Mouse (Mus musculus) kidney, postnatal 0 days (tissue): ENCODE measurements around the gene Tmem208. TPM values are rescaled to one million over a fixed set of nuclear protein-coding genes. Genes with fewer than 3 reads are reported as not detected.

Source experiments
- ATAC-seq: fragments of 200-750 bp; cut with Nextera tagmentation; replicated peaks from 2 replicates; pipeline ENCODE4 v1.8.0; 2017; ENCODE audit warnings: low read depth, moderate number of reproducible peaks, moderate TSS enrichment, moderate library complexity; ENCODE audit not compliant: low FRiP score
- DNase-seq: peaks from one replicate; pipeline ENCODE4 v3.0.0-alpha.2; 2016; ENCODE audit warnings: low spot score
- H3K27ac ChIP-seq: fragments of 300-500 bp; sonication (generic); 2 replicates; pipeline ENCODE4 v1.5.1; 2014; ENCODE audit warnings: mild to moderate bottlenecking
- H3K27me3 ChIP-seq: fragments of 300-500 bp; sonication (generic); 2 replicates; pipeline ENCODE4 v1.6.1; 2014; ENCODE audit warnings: low read length, mixed read lengths; ENCODE audit not compliant: insufficient read depth
- H3K36me3 ChIP-seq: fragments of 300-500 bp; sonication (generic); 2 replicates; pipeline ENCODE4 v1.6.1; 2014; ENCODE audit warnings: low read length, mixed read lengths; ENCODE audit not compliant: insufficient read depth
- H3K4me1 ChIP-seq: fragments of 300-500 bp; sonication (generic); replicated peaks from 2 replicates; pipeline ENCODE4 v1.6.1; 2014; ENCODE audit warnings: antibody characterized with exemption, low read length, mixed read lengths; ENCODE audit not compliant: insufficient read depth
- H3K4me2 ChIP-seq: fragments of 300-500 bp; sonication (generic); 2 replicates; pipeline ENCODE4 v1.6.1; 2014; ENCODE audit warnings: mild to moderate bottlenecking, low read length, moderate library complexity, mixed read lengths
- H3K4me3 ChIP-seq: fragments of 300-500 bp; sonication (generic); replicated peaks from 2 replicates; pipeline ENCODE4 v1.5.1; 2014; ENCODE audit warnings: low read depth, low read length
- H3K9ac ChIP-seq: fragments of 300-500 bp; sonication (generic); 2 replicates; pipeline ENCODE4 v1.6.1; 2014; ENCODE audit warnings: low read depth, low read length
- H3K9me3 ChIP-seq: fragments of 300-500 bp; sonication (generic); replicated peaks from 2 replicates; pipeline ENCODE4 v1.6.1; 2016; ENCODE audit warnings: low read length, inconsistent platforms, mixed read lengths
- CTCF ChIP-seq: IDR thresholded peaks from 2 replicates; pipeline ENCODE4 v1.5.1; 2016; ENCODE audit warnings: antibody characterized with exemption, low read depth, mild to moderate bottlenecking, moderate library complexity
- WGBS: fragments of 180-500 bp; shearing (Covaris S2); extraction: QIAGEN DNeasy Blood & Tissue Kit; methylation state at CpG from one replicate; pipeline ENCODE4 v1.1.7; 2014; 5-methylcytosine and 5-hydroxymethylcytosine counted together
- polyA plus RNA-seq: library from polyadenylated mRNA; unstranded; fragments of >200 nt; fragmentation: Nextera tagmentation; extraction: Ambion mirVana; gene quantifications from 2 replicates; pipeline ENCODE4 v1.2.1, GENCODE M21; 2015

The Tmem208 gene
- polyA plus RNA-seq, 1 experiment from 2014 or later = 140 TPM

- TF ChIP-seq CTCF = no peak
- no peak overlapping the region for H3K4me2 ChIP-seq
- H3K9me3 ChIP-seq = no peaks in the 10 kb centered on the region
- H3K27ac ChIP-seq = no peak overlapping the region
- DNase-seq = no peak
- H3K4me3 ChIP-seq = no peak overlapping the region
- H3K9ac ChIP-seq = no peak overlapping the region
- peaks cover 9% of the 10 kb centered on the region; the same call in 1 of the 2 replicates for H3K4me1 ChIP-seq
- no peaks in the 10 kb centered on the region for H3K36me3 ChIP-seq
- 82% methylated on average over 14 of the region's 14 CpGs for WGBS
- no peak for ATAC-seq
- no peaks in the 10 kb centered on the region for H3K27me3 ChIP-seq
Measured at GRCm38 (mm10) chr8:105356681-105357080, 30.5 kb downstream of the Tmem208 start.

GRCm38 (mm10) chr8:105359208-105359607 is 33.1 kb downstream of the Tmem208 start:
- H3K36me3 ChIP-seq = no peaks in the 10 kb centered on the region
- no peak for DNase-seq
- no peaks in the 10 kb centered on the region for H3K9me3 ChIP-seq
- no peak overlapping the region for H3K4me3 ChIP-seq
- H3K4me2 ChIP-seq = peak overlapping the region; percentile 12; the same call in 1 of the 2 replicates
- ATAC-seq = 0 out of 2 replicates have a peak, but pooled peaks have one; percentile 27
- no peak overlapping the region for H3K9ac ChIP-seq
- no peaks in the 10 kb centered on the region for H3K27me3 ChIP-seq
- peaks cover 9% of the 10 kb centered on the region; the same call in 1 of the 2 replicates for H3K4me1 ChIP-seq
- no peak overlapping the region for H3K27ac ChIP-seq
- no peak for TF ChIP-seq CTCF
- 40% methylated on average over 15 of the region's 15 CpGs for WGBS

- DNase-seq = peak; percentile 87
Measured at GRCm38 (mm10) chr8:105359646-105360045, 33.5 kb downstream of the Tmem208 start.

GRCm38 (mm10) chr8:105361751-105362702 is 35.9 kb downstream of the Tmem208 start:
- Histone ChIP-seq H3K27ac (peak overlapping the region; percentile 42; the same call in 1 of the 2 replicates), H3K36me3 (no peaks in the 10 kb centered on the region), H3K4me1 (no peaks in the 10 kb centered on the region), H3K9me3 (no peaks in the 10 kb centered on the region), H3K4me2 (no peak overlapping the region), H3K4me3 (no peak overlapping the region), H3K27me3 (no peaks in the 10 kb centered on the region), H3K9ac (no peak overlapping the region)
- TF ChIP-seq CTCF = no peak
- 60% methylated on average over 12 of the region's 12 CpGs for WGBS
- DNase-seq (peak; percentile 83), ATAC-seq (no peak)

More at GRCm38 (mm10) chr8:105359646-105360045, 33.5 kb downstream of the Tmem208 start:
- H3K27me3 ChIP-seq = no peaks in the 10 kb centered on the region
- TF ChIP-seq CTCF = peak; percentile 74
- no peaks in the 10 kb centered on the region for H3K9me3 ChIP-seq
- no peak; the same call in 1 of the 2 replicates for ATAC-seq
- no peak overlapping the region for H3K4me3 ChIP-seq
- no peak overlapping the region for H3K27ac ChIP-seq
- peaks cover 9% of the 10 kb centered on the region; the same call in 1 of the 2 replicates for H3K4me1 ChIP-seq
- 32% methylated on average over 4 of the region's 4 CpGs for WGBS
- no peak overlapping the region for H3K9ac ChIP-seq
- no peaks in the 10 kb centered on the region for H3K36me3 ChIP-seq
- 0 out of 2 replicates have a peak overlapping the region, but pooled peaks have one; percentile 12 for H3K4me2 ChIP-seq

- H3K4me1 ChIP-seq = no peaks in the 10 kb centered on the region
- H3K27ac ChIP-seq = no peak overlapping the region
- H3K4me2 ChIP-seq = no peak overlapping the region
- H3K9me3 ChIP-seq = no peaks in the 10 kb centered on the region
- peak; percentile 68 for TF ChIP-seq CTCF
- H3K4me3 ChIP-seq = no peak overlapping the region
- no peak overlapping the region for H3K9ac ChIP-seq
- no peaks in the 10 kb centered on the region for H3K36me3 ChIP-seq
- no peaks in the 10 kb centered on the region for H3K27me3 ChIP-seq
- ATAC-seq (no peak), DNase-seq (peak; percentile 64)
- 72% methylated on average over 2 of the region's 2 CpGs for WGBS
Measured at GRCm38 (mm10) chr8:105367107-105367506, 41.0 kb downstream of the Tmem208 start.

- no peak overlapping the region for H3K4me2 ChIP-seq
- no peaks in the 10 kb centered on the region for H3K36me3 ChIP-seq
- no peak overlapping the region for H3K4me3 ChIP-seq
- DNase-seq = no peak
- H3K4me1 ChIP-seq = 0 out of 2 replicates have a peak, but pooled peaks cover 3% of the 10 kb centered on the region
- H3K9ac ChIP-seq = no peak overlapping the region
- no peak for TF ChIP-seq CTCF
- no peak for ATAC-seq
- H3K27ac ChIP-seq = no peak overlapping the region
- no peaks in the 10 kb centered on the region for H3K9me3 ChIP-seq
- no peaks in the 10 kb centered on the region for H3K27me3 ChIP-seq
- WGBS = 83% methylated on average over 8 of the region's 9 CpGs
Measured at GRCm38 (mm10) chr8:105372473-105372872, 46.3 kb downstream of the Tmem208 start.
